Mouse (Mus musculus) inflammation-experienced regulatory T-cells, adult 16 weeks (primary cell): Measurements from ENCODE around the gene Efna3. TPM values are rescaled to one million over a fixed set of nuclear protein-coding genes. Genes with fewer than 3 reads are reported as not detected.

Experiments
- polyA plus RNA-seq: library from polyadenylated mRNA; unstranded; fragments of 100-300 nt; shearing (Covaris generic); gene quantifications from one replicate; pipeline ENCODE4 v1.2.1, GENCODE M21; 2017

Gene Efna3
- not detected for polyA plus RNA-seq

DNA sequence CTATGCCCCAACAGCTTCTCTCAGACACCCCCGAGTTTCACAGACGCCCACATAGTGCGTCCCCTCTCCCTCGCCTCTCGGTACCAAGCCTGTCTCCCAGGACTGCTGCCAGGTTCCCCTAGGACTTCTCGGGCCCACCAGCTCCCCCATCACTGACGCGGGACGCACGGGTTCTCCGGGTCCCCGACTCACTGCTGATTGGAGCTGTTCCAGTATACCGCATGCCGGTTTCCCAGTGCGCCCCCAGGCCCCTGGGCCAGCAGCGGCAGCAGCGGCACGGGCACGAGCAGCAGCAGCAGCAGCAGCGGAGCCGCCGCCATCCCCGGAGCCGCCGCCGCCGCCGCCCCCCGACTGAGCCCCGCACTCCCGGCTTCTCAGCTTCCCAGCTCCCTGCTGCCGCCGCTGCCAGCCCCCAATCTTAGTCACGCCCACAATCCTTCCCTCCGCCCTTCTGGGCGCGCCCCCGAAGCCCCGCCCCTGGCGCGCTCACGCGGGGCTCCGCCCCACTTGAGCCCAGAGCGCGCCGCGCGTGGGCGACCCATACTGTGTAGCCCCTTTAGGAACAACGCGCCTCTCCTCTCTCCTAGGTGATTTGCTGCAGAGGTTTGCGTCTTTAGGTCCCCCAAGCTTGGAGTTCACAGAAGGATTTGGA is at the start of gene Efna3:
Gene Efna3 (minus strand): TSS at position 452 of the 652 bp plus-strand sequence.

GRCm38 (mm10) chr3:89365153-89365485 is 42.4 kb upstream of the Efna3 start, which contains the start of gene Dcst1:
TSS of gene Dcst1 (minus strand) at chr3:89365253.

DNA sequence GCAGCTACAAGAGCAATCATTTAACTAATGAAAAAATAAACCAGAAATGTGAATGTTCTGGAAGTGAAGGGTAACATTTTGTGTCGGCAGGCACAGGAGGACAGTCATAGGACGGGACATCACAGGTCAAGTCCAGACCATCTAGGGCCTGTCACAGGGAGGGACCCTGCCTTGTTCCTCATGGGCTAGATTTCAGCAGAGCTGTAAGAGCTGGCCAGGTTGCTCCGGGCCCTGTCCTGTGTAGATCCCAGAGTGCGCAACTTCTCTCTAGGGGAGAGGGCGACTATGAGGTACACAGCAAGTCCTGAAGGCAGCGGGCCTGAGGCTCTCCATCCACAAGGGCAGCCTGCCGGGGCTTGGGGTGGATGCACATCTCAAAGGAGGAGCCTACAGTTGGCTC is 38.9 kb upstream of the Efna3 start, which contains the start of gene Dcst2:
Gene Dcst2 (plus strand): TSS at position 301 of the 400 bp plus-strand sequence.

GRCm38 (mm10) chr3:89349869-89350501 is 27.2 kb upstream of the Efna3 start, which contains the start of gene Adam15:
TSS of gene Adam15 (minus strand) at chr3:89349996.

DNA sequence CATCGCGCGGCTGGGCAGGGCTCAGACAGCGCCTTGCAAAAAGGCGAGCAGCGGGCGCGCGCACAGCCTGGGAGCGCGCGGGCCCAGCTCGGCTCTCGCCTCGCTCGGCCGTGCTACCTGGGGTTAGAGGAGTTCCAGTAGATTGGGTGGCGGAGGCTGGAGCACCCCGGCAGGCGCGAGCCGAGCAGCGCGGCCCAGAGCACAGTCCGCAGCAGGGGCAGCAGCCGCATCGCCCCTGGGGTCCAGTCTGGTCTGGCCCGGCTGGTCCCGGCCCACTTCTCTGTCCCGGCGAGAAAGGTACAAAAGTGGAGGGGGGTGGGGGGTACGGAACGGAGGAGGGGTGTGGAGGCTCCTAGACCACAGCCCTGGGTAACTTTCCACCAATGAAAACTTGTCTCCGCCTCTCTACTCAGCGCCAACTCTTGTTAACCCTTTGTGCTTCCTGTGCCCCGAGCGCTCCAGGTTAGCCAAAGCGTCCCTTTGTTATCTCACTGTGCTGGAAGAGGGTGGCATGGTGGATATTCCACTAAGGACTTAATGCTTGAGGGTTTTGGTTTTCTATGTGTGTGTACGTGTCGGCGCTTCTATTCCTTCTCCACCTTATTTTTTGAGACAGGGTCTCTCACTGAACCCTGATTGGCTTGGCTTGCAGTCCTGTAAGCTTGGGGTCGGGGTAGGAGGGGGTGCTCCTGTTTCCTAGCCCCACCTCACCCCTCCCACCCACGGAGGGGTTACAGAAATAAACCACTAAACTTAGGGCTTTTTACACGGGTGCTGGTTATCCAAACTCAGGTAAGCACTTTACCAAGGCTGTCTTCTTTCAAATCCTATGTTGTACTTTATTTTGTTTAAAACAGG is 15.2 kb upstream of the Efna3 start, which contains the start of gene Efna4:
Gene Efna4 (minus strand): TSS at position 308 of the 858 bp plus-strand sequence.

GRCm38 (mm10) chr3:89280606-89281511 is 41.9 kb downstream of the Efna3 start, which contains the start of gene Efna1:
TSS of gene Efna1 (minus strand) at chr3:89281142.

DNA sequence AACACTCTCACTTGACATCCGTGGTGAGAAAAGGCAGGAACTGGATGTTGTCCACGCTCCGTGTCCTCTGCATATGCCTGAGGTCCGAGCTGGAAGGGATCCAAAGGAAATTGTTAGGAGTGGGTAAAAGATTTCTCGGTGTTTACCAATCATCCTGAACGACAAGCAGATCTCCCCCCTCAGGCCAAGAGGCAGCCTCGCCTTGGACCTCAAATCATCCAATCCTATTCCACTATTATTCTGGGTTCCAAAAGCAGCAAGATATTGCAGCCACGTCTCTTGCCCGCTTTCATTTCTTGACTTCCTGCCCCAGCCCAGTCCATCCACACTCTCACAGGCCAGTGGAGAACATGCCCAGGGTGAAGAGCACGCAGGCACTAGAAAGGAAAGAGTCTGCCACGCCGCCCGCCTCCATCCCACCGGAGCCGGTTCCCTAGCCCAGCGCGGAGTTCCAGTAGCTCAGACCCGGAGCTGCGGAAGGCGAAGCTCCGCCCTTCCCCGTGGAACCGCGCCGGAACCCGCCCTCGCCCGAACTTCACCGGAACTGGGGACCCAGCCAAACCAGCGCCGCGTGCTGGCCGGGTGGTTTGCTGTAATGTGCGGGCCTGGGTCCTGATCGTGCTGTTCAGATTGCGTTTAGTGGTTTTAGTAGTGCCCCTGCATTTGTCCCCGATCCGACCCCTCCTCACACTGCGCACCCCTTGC is 52.6 kb downstream of the Efna3 start, which contains the start of gene Slc50a1:
Gene Slc50a1 (minus strand): TSS at position 520 of the 705 bp plus-strand sequence.

Other genes starting within 250 kb of the Efna3 start
- 50.1 TPM for gene Rusc1, start 229.7 kb downstream of the Efna3 start, polyA plus RNA-seq
- gene Gm43738, start 221.9 kb downstream of the Efna3 start, polyA plus RNA-seq = not detected
- gene Fdps, start 221.0 kb downstream of the Efna3 start, polyA plus RNA-seq = 83.7 TPM
- gene Pklr, start 186.8 kb downstream of the Efna3 start, polyA plus RNA-seq = not detected
- gene Hcn3, start 162.8 kb downstream of the Efna3 start, polyA plus RNA-seq = 0.77 TPM
- gene Clk2, start 158.2 kb downstream of the Efna3 start, polyA plus RNA-seq = 37.4 TPM
- gene Scamp3, start 145.5 kb downstream of the Efna3 start, polyA plus RNA-seq = 321 TPM
- 277 TPM for gene Fam189b, start 139.8 kb downstream of the Efna3 start, polyA plus RNA-seq
- gene Gba, start 120.0 kb downstream of the Efna3 start, polyA plus RNA-seq = 145 TPM
- gene Thbs3, start 107.8 kb downstream of the Efna3 start, polyA plus RNA-seq = 1.9 TPM
- gene Mtx1, start 95.9 kb downstream of the Efna3 start, polyA plus RNA-seq = 142 TPM
- gene Muc1, start 93.9 kb downstream of the Efna3 start, polyA plus RNA-seq = 2.4 TPM
- 262 TPM for gene Krtcap2, start 77.0 kb downstream of the Efna3 start, polyA plus RNA-seq
- gene Trim46, start 76.7 kb downstream of the Efna3 start, polyA plus RNA-seq = 6.1 TPM
- gene Dpm3, start 63.6 kb downstream of the Efna3 start, polyA plus RNA-seq = 107 TPM
- gene Slc50a1, start 52.4 kb downstream of the Efna3 start, polyA plus RNA-seq = 284 TPM
- not detected for gene Efna1, start 41.8 kb downstream of the Efna3 start, polyA plus RNA-seq
- gene Efna4, start 15.1 kb upstream of the Efna3 start, polyA plus RNA-seq = 0.84 TPM
- 18.6 TPM for gene Adam15, start 27.0 kb upstream of the Efna3 start, polyA plus RNA-seq
- gene Dcst2, start 39.0 kb upstream of the Efna3 start, polyA plus RNA-seq = 0.12 TPM
- gene Dcst1, start 42.3 kb upstream of the Efna3 start, polyA plus RNA-seq = 0.74 TPM
- gene Zbtb7b, start 71.8 kb upstream of the Efna3 start, polyA plus RNA-seq = 56.8 TPM
- 1.2 TPM for gene Lenep, start 79.8 kb upstream of the Efna3 start, polyA plus RNA-seq
- 68.8 TPM for gene Flad1, start 88.9 kb upstream of the Efna3 start, polyA plus RNA-seq
- 31.7 TPM for gene Cks1b, start 95.4 kb upstream of the Efna3 start, polyA plus RNA-seq
- 98.3 TPM for gene Shc1, start 95.5 kb upstream of the Efna3 start, polyA plus RNA-seq
- 42.2 TPM for gene Pygo2, start 107.2 kb upstream of the Efna3 start, polyA plus RNA-seq
- 190 TPM for gene Pbxip1, start 113.7 kb upstream of the Efna3 start, polyA plus RNA-seq
- gene Pmvk, start 131.6 kb upstream of the Efna3 start, polyA plus RNA-seq = 18.5 TPM
- not detected for gene Kcnn3, start 197.2 kb upstream of the Efna3 start, polyA plus RNA-seq